Mouse (Mus musculus): ENCODE measurements around the gene Dok4. TPM values are rescaled to one million over a fixed set of nuclear protein-coding genes. Genes with fewer than 3 reads are reported as not detected.
"Not testable (repeated sequence)": the region's sequence is repeated elsewhere in the genome, so short reads cannot be mapped to it uniquely, and the experiment has no call there.

Gene Dok4
- polyA plus RNA-seq, 1 experiment from 2014 or later: 28.8 TPM

DNA sequence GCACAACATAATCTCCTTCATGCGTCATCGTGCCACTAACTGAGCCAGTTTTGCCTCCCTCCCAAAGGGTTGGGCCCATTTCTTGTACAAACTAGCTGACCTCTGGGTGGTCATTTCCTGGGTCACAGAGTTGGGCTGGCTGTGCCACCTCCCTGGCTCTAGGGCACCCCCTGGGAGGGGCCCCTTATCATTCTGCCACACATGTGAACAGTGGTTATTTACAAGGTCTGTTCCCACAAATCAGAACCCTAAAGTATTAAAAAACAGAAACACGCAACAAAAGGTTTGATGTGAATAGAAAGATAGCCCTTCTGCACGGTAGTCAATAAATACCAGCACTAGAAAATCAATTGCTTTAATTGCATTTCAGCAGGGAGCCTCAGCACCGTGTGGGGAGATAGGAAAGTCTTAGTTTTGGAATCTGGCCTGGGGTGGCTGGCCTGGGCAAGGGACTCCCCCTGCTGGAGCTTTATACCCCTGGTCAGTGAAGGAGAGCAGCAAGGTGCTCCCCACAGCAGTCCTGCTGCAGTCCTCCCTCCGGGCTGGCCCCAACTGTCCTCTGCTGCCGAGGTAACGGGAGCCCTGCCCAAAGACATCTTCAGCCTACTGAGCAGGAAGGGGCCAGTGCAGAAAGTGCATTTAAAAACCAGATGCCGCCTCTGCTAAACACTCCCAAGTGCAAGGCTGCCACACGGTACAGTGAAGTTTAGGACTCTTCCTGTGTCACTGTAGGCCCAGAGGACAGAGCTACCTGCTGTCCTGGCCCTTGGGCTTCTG lies 12.0 kb downstream of the Dok4 start:
- WGBS: 73% methylated on average over 10 of the region's 10 CpGs
- no peak overlapping the region for H3K4me3 ChIP-seq (replicated peaks; ENCODE audit: low read length)
- no peaks in the 10 kb centered on the region for H3K9me3 ChIP-seq (replicated peaks; ENCODE audit: control insufficient read depth, low read length)
- no peak for ATAC-seq (ENCODE audit: insufficient read depth, low FRiP score)
- H3K4me1 ChIP-seq (ENCODE audit: control insufficient read depth, insufficient read depth, low read length): peaks cover 4% of the 10 kb centered on the region
- no peaks in the 10 kb centered on the region for H3K27me3 ChIP-seq (ENCODE audit: control insufficient read depth, insufficient read depth, low read length)
- H3K9ac ChIP-seq (ENCODE audit: low read length): no peak overlapping the region
- no peak overlapping the region for H3K27ac ChIP-seq (ENCODE audit: low read length)
- H3K36me3 ChIP-seq (ENCODE audit: control insufficient read depth, insufficient read depth, low read length): 0 out of 2 replicates have a peak, but pooled peaks cover 8% of the 10 kb centered on the region
- no peak overlapping the region for H3K4me2 ChIP-seq (ENCODE audit: low read depth, low read length)

DNA sequence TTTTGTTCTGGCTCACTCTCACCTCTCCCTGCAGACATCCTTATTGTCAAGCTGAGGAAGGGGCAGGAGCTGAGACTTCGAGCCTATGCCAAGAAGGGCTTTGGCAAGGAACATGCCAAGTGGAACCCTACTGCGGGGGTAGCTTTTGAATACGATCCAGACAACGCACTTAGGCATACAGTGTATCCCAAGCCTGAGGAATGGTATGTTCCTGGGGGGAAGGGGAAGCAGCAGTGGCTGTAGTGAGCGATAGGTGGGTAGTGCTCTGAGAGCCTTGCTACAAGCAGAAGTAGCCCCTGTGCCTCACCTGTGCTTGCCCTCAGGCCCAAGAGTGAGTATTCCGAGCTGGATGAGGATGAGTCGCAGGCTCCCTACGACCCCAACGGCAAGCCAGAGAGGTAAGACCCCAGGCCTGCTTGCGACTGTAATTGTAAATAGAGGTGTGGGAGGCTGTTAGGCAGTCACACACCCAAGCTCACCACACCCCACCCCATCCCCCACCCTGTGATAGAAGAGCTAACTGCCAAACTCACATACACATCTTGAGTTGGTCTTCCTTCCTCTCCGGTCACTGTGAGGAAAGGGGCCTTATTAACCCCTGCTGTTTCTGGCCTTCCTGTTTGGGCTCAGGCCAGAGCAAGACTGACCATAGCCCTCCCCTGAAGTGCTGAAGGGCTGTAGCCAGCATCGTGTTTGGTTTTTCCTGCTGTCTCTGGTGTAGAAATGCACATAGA lies 13.5 kb downstream of the Dok4 start:
- no peak overlapping the region for H3K9ac ChIP-seq (ENCODE audit: low read length)
- WGBS: 83% methylated on average over 12 of the region's 12 CpGs
- peaks cover 5% of the 10 kb centered on the region for H3K4me1 ChIP-seq (ENCODE audit: control insufficient read depth, insufficient read depth, low read length)
- no peak for ATAC-seq (ENCODE audit: insufficient read depth, low FRiP score)
- no peak overlapping the region for H3K4me2 ChIP-seq (ENCODE audit: low read depth, low read length)
- no peak overlapping the region; the same call in 1 of the 2 replicates for H3K27ac ChIP-seq (ENCODE audit: low read length)
- H3K4me3 ChIP-seq (replicated peaks; ENCODE audit: low read length): no peak overlapping the region
- H3K9me3 ChIP-seq (replicated peaks; ENCODE audit: control insufficient read depth, low read length): no peaks in the 10 kb centered on the region
- H3K27me3 ChIP-seq (ENCODE audit: control insufficient read depth, insufficient read depth, low read length): no peaks in the 10 kb centered on the region
- 0 out of 2 replicates have a peak, but pooled peaks cover 8% of the 10 kb centered on the region for H3K36me3 ChIP-seq (ENCODE audit: control insufficient read depth, insufficient read depth, low read length)

DNA sequence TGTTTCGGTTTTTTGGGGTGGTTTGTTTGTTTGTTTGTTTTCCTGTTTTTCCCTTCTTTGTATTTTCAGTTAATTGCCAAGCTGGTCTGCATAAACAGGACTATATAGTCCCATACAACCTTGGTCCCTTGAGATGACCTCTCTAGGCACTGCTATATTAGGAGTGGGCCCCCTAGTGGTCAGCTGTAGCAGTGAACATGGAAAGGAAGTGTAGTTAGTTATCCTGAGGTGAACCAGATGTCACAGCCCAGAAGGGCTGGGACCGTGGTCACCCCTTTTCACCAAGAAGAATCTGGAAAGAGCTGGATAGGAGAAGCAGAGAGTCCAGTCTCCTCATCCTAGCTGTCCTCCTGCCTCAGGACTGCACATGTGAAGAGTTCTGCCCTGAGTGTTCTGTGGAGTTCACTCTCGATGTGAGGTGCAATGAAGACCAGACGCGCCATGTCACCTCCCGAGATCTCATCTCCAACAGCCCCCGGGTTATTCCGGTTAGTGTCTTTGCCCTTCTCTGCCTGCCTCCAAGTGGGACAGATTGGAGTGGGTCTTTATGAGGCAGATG lies 14.7 kb downstream of the Dok4 start:
- Histone ChIP-seq H3K4me1 (ENCODE audit: control insufficient read depth, insufficient read depth, low read length) (peaks cover 5% of the 10 kb centered on the region), H3K4me3 (replicated peaks; ENCODE audit: low read length) (no peak overlapping the region), H3K27ac (ENCODE audit: low read length) (no peak overlapping the region), H3K36me3 (ENCODE audit: control insufficient read depth, insufficient read depth, low read length) (0 out of 2 replicates have a peak, but pooled peaks cover 8% of the 10 kb centered on the region), H3K9me3 (replicated peaks; ENCODE audit: control insufficient read depth, low read length) (no peaks in the 10 kb centered on the region), H3K9ac (ENCODE audit: low read length) (no peak overlapping the region), H3K27me3 (ENCODE audit: control insufficient read depth, insufficient read depth, low read length) (no peaks in the 10 kb centered on the region), H3K4me2 (ENCODE audit: low read depth, low read length) (no peak overlapping the region)
- no peak for ATAC-seq (ENCODE audit: insufficient read depth, low FRiP score)
- 72% methylated on average over 8 of the region's 8 CpGs for WGBS

DNA sequence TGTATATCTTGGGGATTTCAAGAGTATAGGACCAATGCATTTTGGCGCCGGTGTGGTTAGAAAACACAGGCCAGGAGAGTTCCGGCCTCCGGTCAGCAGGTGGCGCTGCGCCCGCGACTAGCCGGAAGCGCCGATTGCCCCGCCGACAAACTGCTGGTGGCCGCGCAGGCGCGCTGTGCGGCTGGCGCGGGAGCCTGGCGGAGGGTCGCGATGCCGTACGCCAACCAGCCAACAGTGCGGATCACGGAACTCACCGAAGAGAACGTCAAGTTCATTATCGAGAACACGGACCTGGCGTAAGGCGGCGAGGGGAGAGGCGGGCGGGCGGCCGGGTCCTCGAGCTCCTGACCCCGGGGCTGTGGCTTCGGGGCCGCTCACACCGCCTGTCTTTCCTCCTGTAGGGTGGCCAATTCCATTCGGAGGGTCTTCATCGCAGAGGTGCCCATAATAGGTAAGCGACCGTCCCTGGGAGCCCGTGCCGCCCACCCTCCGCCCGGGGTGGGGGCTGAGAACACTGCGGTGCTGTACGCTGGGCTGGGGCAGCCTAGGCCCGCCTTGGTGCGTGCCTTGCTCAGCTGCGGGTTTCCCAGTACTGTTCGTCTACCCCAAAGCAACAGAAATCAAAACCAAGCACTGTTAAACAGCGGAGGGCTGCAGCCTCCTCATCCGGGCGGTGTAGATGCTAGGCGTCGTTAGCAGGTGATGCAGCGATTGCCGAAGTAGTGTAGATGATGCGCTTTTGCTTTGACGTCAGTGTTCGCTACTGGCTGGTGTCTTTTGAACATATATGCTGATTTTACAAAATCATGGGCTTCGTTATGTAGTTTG lies 18.6 kb downstream of the Dok4 start, which contains the start of gene Polr2c:
TSS of gene Polr2c (plus strand) at position 105 of the 828 bp plus-strand sequence.
- under 1% methylated on average over 68 of the region's 68 CpGs for WGBS

DNA sequence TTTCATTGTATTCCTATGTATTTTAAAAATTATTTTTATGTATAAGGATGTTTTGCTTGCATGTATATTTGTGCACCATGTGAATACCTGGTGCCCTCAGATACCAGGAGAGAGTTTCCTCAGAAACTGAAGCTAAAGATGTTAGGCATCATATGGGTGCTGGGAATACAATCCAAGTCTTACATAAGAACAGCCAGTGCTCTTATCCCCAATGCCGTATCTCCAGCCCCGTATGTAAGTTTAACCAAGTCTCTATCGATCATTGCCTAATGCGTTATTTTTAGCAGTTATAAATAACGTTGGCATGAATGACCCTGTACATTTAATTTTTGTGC lies 19.2 kb downstream of the Dok4 start:
- H3K4me2 ChIP-seq (ENCODE audit: low read depth, low read length): peak overlapping the region; percentile 35; the same call in 1 of the 2 replicates
- peak overlapping the region; percentile 70 for H3K4me3 ChIP-seq (replicated peaks; ENCODE audit: low read length)
- H3K4me1 ChIP-seq (ENCODE audit: control insufficient read depth, insufficient read depth, low read length): peaks cover 5% of the 10 kb centered on the region
- H3K27ac ChIP-seq (ENCODE audit: low read length): no peak overlapping the region
- no peaks in the 10 kb centered on the region for H3K9me3 ChIP-seq (replicated peaks; ENCODE audit: control insufficient read depth, low read length)
- ATAC-seq (ENCODE audit: insufficient read depth, low FRiP score): peak; percentile 28; the same call in 1 of the 2 replicates
- WGBS: 28% methylated on average over 5 of the region's 5 CpGs
- H3K27me3 ChIP-seq (ENCODE audit: control insufficient read depth, insufficient read depth, low read length): no peaks in the 10 kb centered on the region
- no peak overlapping the region for H3K9ac ChIP-seq (ENCODE audit: low read length)
- no peaks in the 10 kb centered on the region for H3K36me3 ChIP-seq (ENCODE audit: control insufficient read depth, insufficient read depth, low read length)

More for the DNA sequence above, 18.6 kb downstream of the Dok4 start, which contains the start of gene Polr2c:
- H3K4me2 ChIP-seq (ENCODE audit: low read depth, low read length): peak within 1 kb of the TSS; percentile 82
- H3K4me1 ChIP-seq (ENCODE audit: control insufficient read depth, insufficient read depth, low read length): peaks cover 5% of the 10 kb centered on the region
- H3K9me3 ChIP-seq (replicated peaks; ENCODE audit: control insufficient read depth, low read length): no peaks in the 10 kb centered on the region
- peak; percentile 79 for ATAC-seq (ENCODE audit: insufficient read depth, low FRiP score)
- H3K9ac ChIP-seq (ENCODE audit: low read length): peak within 1 kb of the TSS; percentile 91
- peak within 1 kb of the TSS; percentile 70 for H3K4me3 ChIP-seq (replicated peaks; ENCODE audit: low read length)
- H3K27ac ChIP-seq (ENCODE audit: low read length): peak within 1 kb of the TSS; percentile 7; the same call in 1 of the 2 replicates
- H3K36me3 ChIP-seq (ENCODE audit: control insufficient read depth, insufficient read depth, low read length): no peaks in the 10 kb centered on the region
- H3K27me3 ChIP-seq (ENCODE audit: control insufficient read depth, insufficient read depth, low read length): no peaks in the 10 kb centered on the region

DNA sequence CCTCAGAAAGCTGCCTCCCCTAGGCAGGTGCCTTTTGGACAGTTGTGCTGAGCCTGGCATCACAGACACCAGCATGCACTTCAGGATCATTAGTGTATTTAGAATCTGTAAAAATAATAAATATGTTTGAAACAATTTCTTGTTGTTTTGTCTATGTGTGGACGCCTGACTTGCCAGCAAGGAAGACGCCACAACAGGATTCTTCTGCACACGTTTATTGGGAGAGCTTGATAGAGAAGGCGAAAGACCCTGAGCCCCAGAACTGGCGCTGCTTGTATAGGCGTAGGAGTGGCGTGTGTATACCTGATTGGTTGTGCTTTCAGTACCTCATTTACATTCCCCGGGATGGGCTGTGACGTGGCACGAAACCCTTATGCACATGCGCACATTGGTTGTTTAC lies 21.4 kb downstream of the Dok4 start:
- H3K9me3 ChIP-seq (replicated peaks; ENCODE audit: control insufficient read depth, low read length); H3K9ac ChIP-seq (ENCODE audit: low read length); ATAC-seq (ENCODE audit: insufficient read depth, low FRiP score); H3K27me3 ChIP-seq (ENCODE audit: control insufficient read depth, insufficient read depth, low read length); H3K27ac ChIP-seq (ENCODE audit: low read length); H3K4me3 ChIP-seq (replicated peaks; ENCODE audit: low read length); H3K4me2 ChIP-seq (ENCODE audit: low read depth, low read length); H3K36me3 ChIP-seq (ENCODE audit: control insufficient read depth, insufficient read depth, low read length); H3K4me1 ChIP-seq (ENCODE audit: control insufficient read depth, insufficient read depth, low read length): not testable (repeated sequence)
- 88% methylated on average over 11 of the region's 11 CpGs for WGBS

DNA sequence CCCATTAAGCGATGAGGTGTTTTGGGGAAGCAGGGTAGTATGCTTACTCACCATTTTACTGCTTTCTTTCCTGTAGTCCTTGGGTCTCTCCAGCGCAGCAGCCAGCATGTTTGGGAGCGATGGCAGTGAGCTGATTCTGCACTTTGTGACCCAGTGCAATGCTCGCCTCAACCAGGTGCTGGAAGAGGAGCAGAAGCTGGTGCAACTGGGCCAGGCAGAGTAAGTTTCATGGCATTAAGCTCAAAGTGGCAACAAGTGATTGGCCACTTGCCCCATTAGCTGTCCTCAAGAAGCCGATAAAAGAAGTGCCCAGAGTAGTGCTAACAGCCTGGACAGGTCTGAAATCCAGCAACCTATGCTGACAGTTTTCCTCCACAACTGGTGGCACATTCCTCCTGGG lies 26.1 kb downstream of the Dok4 start:
- H3K4me1 ChIP-seq (ENCODE audit: control insufficient read depth, insufficient read depth, low read length): no peaks in the 10 kb centered on the region
- H3K4me3 ChIP-seq (replicated peaks; ENCODE audit: low read length): no peak overlapping the region
- ATAC-seq (ENCODE audit: insufficient read depth, low FRiP score): no peak
- H3K9ac ChIP-seq (ENCODE audit: low read length): no peak overlapping the region
- no peaks in the 10 kb centered on the region for H3K27me3 ChIP-seq (ENCODE audit: control insufficient read depth, insufficient read depth, low read length)
- no peak overlapping the region for H3K4me2 ChIP-seq (ENCODE audit: low read depth, low read length)
- no peak overlapping the region for H3K27ac ChIP-seq (ENCODE audit: low read length)
- WGBS: 89% methylated on average over 5 of the region's 5 CpGs
- peaks cover 23% of the 10 kb centered on the region for H3K36me3 ChIP-seq (ENCODE audit: control insufficient read depth, insufficient read depth, low read length)
- H3K9me3 ChIP-seq (replicated peaks; ENCODE audit: control insufficient read depth, low read length): no peaks in the 10 kb centered on the region

DNA sequence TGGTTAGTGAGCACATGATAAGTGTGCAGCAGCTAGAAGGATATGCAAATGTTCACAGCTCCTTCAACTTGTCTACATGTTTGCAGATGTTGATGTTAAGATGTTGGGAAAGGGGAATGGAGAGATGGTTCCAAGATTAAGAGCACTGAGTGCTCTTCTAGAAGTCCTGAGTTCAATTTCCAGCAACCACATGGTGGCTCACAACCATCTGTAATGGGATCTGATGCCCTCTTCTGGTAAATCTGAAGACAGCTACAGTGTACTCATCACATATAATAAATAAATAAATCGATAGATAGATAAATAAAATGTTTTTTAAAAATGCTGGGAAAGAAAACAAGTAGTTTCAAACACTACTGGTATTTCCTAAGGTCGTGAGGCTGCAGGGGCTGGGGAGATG lies 34.9 kb downstream of the Dok4 start:
- WGBS: 44% methylated on average over 2 of the region's 2 CpGs
- Histone ChIP-seq H3K27ac (ENCODE audit: low read length) (no peak overlapping the region), H3K9me3 (replicated peaks; ENCODE audit: control insufficient read depth, low read length) (no peaks in the 10 kb centered on the region), H3K4me2 (ENCODE audit: low read depth, low read length) (no peak overlapping the region), H3K36me3 (ENCODE audit: control insufficient read depth, insufficient read depth, low read length) (0 out of 2 replicates have a peak, but pooled peaks cover 2% of the 10 kb centered on the region), H3K4me3 (replicated peaks; ENCODE audit: low read length) (no peak overlapping the region), H3K4me1 (ENCODE audit: control insufficient read depth, insufficient read depth, low read length) (peaks cover 16% of the 10 kb centered on the region), H3K9ac (ENCODE audit: low read length) (no peak overlapping the region), H3K27me3 (ENCODE audit: control insufficient read depth, insufficient read depth, low read length) (no peaks in the 10 kb centered on the region)
- no peak for ATAC-seq (ENCODE audit: insufficient read depth, low FRiP score)
